In genomic region chr4:135877742-135878141, GRCm38 (mm10) we compare ENCODE assay signal across 10 mouse cellular contexts. TPM values are rescaled to one million over a fixed set of nuclear protein-coding genes. Genes with fewer than 3 reads are reported as not detected.
DNase-seq lines count a peak whose midpoint lies in the region; ATAC-seq and TF ChIP-seq lines count a peak whose summit lies in the region.
"Had no signal": no experiment of that assay in that cellular context is flagged by ENCODE, and none has a peak within 500 bp of the region (broad histone marks: within the 10 kb centered on the region; RNA-seq: fewer than 3 reads in every experiment).

No protein-coding gene starts in this region.

- no peak overlapping the region for H3K4me3 ChIP-seq in forebrain, embryonic 14.5 days (ENCODE audit: low read depth, low read length)
- H3K4me3 ChIP-seq in forebrain, embryonic 12.5 days (replicated peaks) = no peak overlapping the region
- H3K4me3 ChIP-seq in layer of hippocampus, adult 2 months = no peak overlapping the region
- H3K4me3 ChIP-seq in thymus, adult 2 months (ENCODE audit: control insufficient read depth, insufficient read depth, low read length) = no peak overlapping the region
- H3K4me3 ChIP-seq: embryonic facial prominence, embryonic 13.5 days; limb, embryonic 12.5 days had no signal

- H3K4me1 ChIP-seq in forebrain, embryonic 14.5 days (ENCODE audit: control insufficient read depth, insufficient read depth, low read length) = peaks cover 23% of the 10 kb centered on the region
- peaks cover 32% of the 10 kb centered on the region for H3K4me1 ChIP-seq in forebrain, embryonic 12.5 days
- H3K4me1 ChIP-seq in thymus, adult 2 months (replicated peaks; ENCODE audit: control insufficient read depth, insufficient read depth, low read length) = peaks cover 26% of the 10 kb centered on the region

- ATAC-seq in forebrain, embryonic 14.5 days = no peak
- ATAC-seq in forebrain, embryonic 12.5 days (ENCODE audit: low FRiP score) = no peak

- 69% methylated on average over 2 of the region's 2 CpGs for WGBS in forebrain, embryonic 14.5 days
- 69% methylated on average over 2 of the region's 2 CpGs for WGBS in forebrain, embryonic 12.5 days
- 64% methylated on average over 2 of the region's 2 CpGs for WGBS in thymus, adult 2 months

- H3K4me2 ChIP-seq in forebrain, embryonic 14.5 days (ENCODE audit: low read length) = no peak overlapping the region
- H3K4me2 ChIP-seq in forebrain, embryonic 12.5 days = no peak overlapping the region

- no peaks in the 10 kb centered on the region for H3K36me3 ChIP-seq in forebrain, embryonic 14.5 days (ENCODE audit: control insufficient read depth, insufficient read depth, low read length)
- no peaks in the 10 kb centered on the region for H3K36me3 ChIP-seq in forebrain, embryonic 12.5 days (replicated peaks)
- H3K36me3 ChIP-seq in thymus, adult 2 months (ENCODE audit: control insufficient read depth, insufficient read depth, low read length) = no peaks in the 10 kb centered on the region
- H3K36me3 ChIP-seq: embryonic facial prominence, embryonic 13.5 days; limb, embryonic 12.5 days had no signal

- TF ChIP-seq POLR2A in thymus, adult 2 months (IDR thresholded peaks at IDR 0.05; ENCODE audit: control insufficient read depth, extremely low read depth, insufficient read depth, low read length, poor library complexity) = no peak

- no peaks in the 10 kb centered on the region for H3K27me3 ChIP-seq in forebrain, embryonic 14.5 days (replicated peaks; ENCODE audit: control insufficient read depth, insufficient read depth, low read length)
- no peaks in the 10 kb centered on the region for H3K27me3 ChIP-seq in forebrain, embryonic 12.5 days
- H3K27me3 ChIP-seq in thymus, adult 2 months (ENCODE audit: control insufficient read depth, insufficient read depth, low read length) = no peaks in the 10 kb centered on the region
- H3K27me3 ChIP-seq: embryonic facial prominence, embryonic 13.5 days; limb, embryonic 12.5 days had no signal

- no peak overlapping the region for H3K9ac ChIP-seq in forebrain, embryonic 14.5 days (ENCODE audit: low read length)
- H3K9ac ChIP-seq in forebrain, embryonic 12.5 days = no peak overlapping the region
- H3K9ac ChIP-seq: limb, embryonic 12.5 days had no signal

- H3K9me3 ChIP-seq in forebrain, embryonic 14.5 days (replicated peaks; ENCODE audit: control insufficient read depth, low read length) = no peaks in the 10 kb centered on the region
- no peaks in the 10 kb centered on the region for H3K9me3 ChIP-seq in forebrain, embryonic 12.5 days
- H3K9me3 ChIP-seq: embryonic facial prominence, embryonic 13.5 days; limb, embryonic 12.5 days had no signal

- peak; percentile 53 for DNase-seq in forebrain, embryonic 14.5 days (ENCODE audit: low spot score)
- DNase-seq in layer of hippocampus, adult 2 months (ENCODE audit: low spot score in 2 of 2) = no peak
- no peak for DNase-seq in layer of hippocampus, postnatal 25 days (ENCODE audit: extremely low spot score in 1 of 2, low spot score in 1 of 2)
- DNase-seq in thymus, postnatal 14 days = peak; percentile 4
- DNase-seq in thymus, adult 2 months = no peak
- no peak for DNase-seq in urinary bladder, postnatal 10 days (ENCODE audit: low spot score)
- no peak for DNase-seq in cerebellum, postnatal 25 days

- TF ChIP-seq CTCF in layer of hippocampus, adult 2 months (conservative IDR thresholded peaks at IDR 0.05) = peak; percentile 70
- no peak for TF ChIP-seq CTCF in thymus, adult 2 months (IDR thresholded peaks at IDR 0.05; ENCODE audit: borderline replicate concordance, control insufficient read depth, extremely low read depth, insufficient read depth, low read length, poor library complexity)

- no peak overlapping the region for H3K27ac ChIP-seq in forebrain, embryonic 14.5 days (ENCODE audit: low read depth, low read length)
- no peak overlapping the region for H3K27ac ChIP-seq in forebrain, embryonic 12.5 days
- H3K27ac ChIP-seq in layer of hippocampus, adult 2 months = no peak overlapping the region
- H3K27ac ChIP-seq in thymus, adult 2 months (ENCODE audit: control insufficient read depth, insufficient read depth, low read length) = no peak overlapping the region

RNA-seq across cellular contexts. Expression of gene Pnrc2, which starts 4.1 kb away (rescaled TPM):
- polyA plus RNA-seq in forebrain, embryonic 14.5 days (2014; fragmentation: Nextera tagmentation; extraction: Ambion mirVana) = 162 and 165 TPM in 2 replicates
- 196 and 199 TPM in 2 replicates for polyA plus RNA-seq in forebrain, embryonic 12.5 days (2016; fragmentation: Nextera tagmentation; extraction: Ambion mirVana)
- total RNA-seq in layer of hippocampus, adult 2 months (2021) = 10 to 100 TPM; 52.7 to 54.8 TPM
- 10 to 100 TPM; 54.0 to 55.9 TPM for total RNA-seq in layer of hippocampus, postnatal 25 days (2021)
- polyA plus RNA-seq in thymus, adult 2 months (2012; rRNA removed) = 26.7 and 28.6 TPM in 2 replicates

RNA-seq across cellular contexts. Expression of gene Cnr2, which starts 17.5 kb away (rescaled TPM):
- polyA plus RNA-seq in forebrain, embryonic 14.5 days (2014; fragmentation: Nextera tagmentation; extraction: Ambion mirVana) = 0.05 and 0.10 TPM in 2 replicates
- 0.32 and 0.36 TPM in 2 replicates for polyA plus RNA-seq in forebrain, embryonic 12.5 days (2016; fragmentation: Nextera tagmentation; extraction: Ambion mirVana)
- under 1 TPM in 1 of 2 experiments, not detected in 1; 0.12 TPM for total RNA-seq in layer of hippocampus, adult 2 months (2021)
- under 1 TPM in 1 of 2 experiments, not detected in 1; 0.21 TPM for total RNA-seq in layer of hippocampus, postnatal 25 days (2021)
- 9.3 and 9.5 TPM in 2 replicates for polyA plus RNA-seq in thymus, adult 2 months (2012; rRNA removed)

RNA-seq across cellular contexts. Expression of gene Srsf10, which starts 22.2 kb away (rescaled TPM):
- polyA plus RNA-seq in forebrain, embryonic 14.5 days (2014; fragmentation: Nextera tagmentation; extraction: Ambion mirVana) = 259 and 304 TPM in 2 replicates
- 411 and 417 TPM in 2 replicates for polyA plus RNA-seq in forebrain, embryonic 12.5 days (2016; fragmentation: Nextera tagmentation; extraction: Ambion mirVana)
- total RNA-seq in layer of hippocampus, adult 2 months (2021) = 10 to 100 TPM; 82.6 to 94.2 TPM
- total RNA-seq in layer of hippocampus, postnatal 25 days (2021) = 10 to 100 TPM; 78.4 to 78.6 TPM
- 194 and 220 TPM in 2 replicates for polyA plus RNA-seq in thymus, adult 2 months (2012; rRNA removed)

RNA-seq across cellular contexts. Expression of gene Fuca1, which starts 42.8 kb away (rescaled TPM):
- 53.1 and 60.7 TPM in 2 replicates for polyA plus RNA-seq in forebrain, embryonic 14.5 days (2014; fragmentation: Nextera tagmentation; extraction: Ambion mirVana)
- 38.1 and 45.0 TPM in 2 replicates for polyA plus RNA-seq in forebrain, embryonic 12.5 days (2016; fragmentation: Nextera tagmentation; extraction: Ambion mirVana)
- total RNA-seq in layer of hippocampus, adult 2 months (2021) = 10 to 100 TPM; 39.4 to 39.7 TPM
- 10 to 100 TPM; 40.5 to 40.7 TPM for total RNA-seq in layer of hippocampus, postnatal 25 days (2021)
- polyA plus RNA-seq in thymus, adult 2 months (2012; rRNA removed) = 37.5 and 43.5 TPM in 2 replicates

Comparison
In these comparisons a context has a peak if more than half of its experiments do, and no peak if none do; other contexts are left out.
1. DNase-seq: peak in forebrain, embryonic 14.5 days (single experiment) and thymus, postnatal 14 days (single experiment); none in layer of hippocampus, adult 2 months (0 of 2), layer of hippocampus, postnatal 25 days (0 of 2), thymus, adult 2 months (single experiment), urinary bladder, postnatal 10 days (single experiment) and cerebellum, postnatal 25 days (0 of 2).